Mouse (Mus musculus): ENCODE measurements around the gene Nebl.

DNA sequence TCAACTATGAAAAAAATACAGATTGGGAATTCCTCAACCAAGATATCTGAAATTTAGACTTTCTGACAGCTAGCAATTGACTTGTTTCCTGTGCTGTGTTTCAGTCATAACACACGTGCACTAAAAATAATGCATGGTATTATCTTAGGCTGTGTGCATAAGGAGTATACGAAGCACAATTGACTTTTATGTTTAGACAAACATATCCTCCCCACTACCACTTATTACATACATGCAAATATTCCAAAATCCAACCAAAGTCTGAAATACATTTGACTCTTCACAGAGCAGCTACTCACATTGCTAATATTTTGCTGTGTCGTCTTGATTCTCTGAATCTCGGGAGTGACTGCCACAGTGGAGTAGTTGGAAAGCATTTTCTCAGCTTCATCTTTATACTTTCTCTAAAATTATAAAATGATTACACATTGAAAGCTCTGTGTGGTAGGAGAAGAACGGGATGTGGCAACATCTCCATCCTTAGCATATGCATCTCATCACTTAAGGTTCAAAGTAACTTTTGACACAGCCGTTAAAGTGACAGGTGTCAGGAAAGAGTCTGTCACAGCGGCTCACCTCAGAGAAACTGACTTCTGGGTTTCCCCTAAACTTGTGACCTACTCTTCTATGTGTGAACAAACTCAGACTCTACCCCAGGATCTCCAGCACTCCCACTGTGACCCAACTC is 340.6 kb downstream of the Nebl start:
- TF ChIP-seq POLR2A (IDR thresholded peaks at IDR 0.05; ENCODE audit: insufficient read length, low read depth) (no peak), E2F4 (IDR thresholded peaks at IDR 0.05; ENCODE audit: insufficient read depth) (no peak), CEBPB (IDR thresholded peaks at IDR 0.05; ENCODE audit: insufficient read depth, poor library complexity, severe bottlenecking) (no peak), USF1 (IDR thresholded peaks at IDR 0.05; ENCODE audit: low read depth) (no peak), TCF3 (IDR thresholded peaks at IDR 0.05; ENCODE audit: insufficient read length, low read depth) (no peak), MYOD1 (IDR thresholded peaks at IDR 0.05; ENCODE audit: control insufficient read depth in 1 of 3, insufficient read length in 2 of 3, low read depth in 2 of 3) (no peak), MAX (IDR thresholded peaks at IDR 0.05; ENCODE audit: low read depth) (no peak), REST (IDR thresholded peaks at IDR 0.05; ENCODE audit: insufficient read depth, insufficient read length) (no peak), POLR2AphosphoS2 (IDR thresholded peaks at IDR 0.05; ENCODE audit: insufficient read length, low read depth) (no peak)

Data from myocyte (in vitro differentiated cells).